Comparison of ENCODE assay signal across 14 mouse cellular contexts in the genomic region with DNA sequence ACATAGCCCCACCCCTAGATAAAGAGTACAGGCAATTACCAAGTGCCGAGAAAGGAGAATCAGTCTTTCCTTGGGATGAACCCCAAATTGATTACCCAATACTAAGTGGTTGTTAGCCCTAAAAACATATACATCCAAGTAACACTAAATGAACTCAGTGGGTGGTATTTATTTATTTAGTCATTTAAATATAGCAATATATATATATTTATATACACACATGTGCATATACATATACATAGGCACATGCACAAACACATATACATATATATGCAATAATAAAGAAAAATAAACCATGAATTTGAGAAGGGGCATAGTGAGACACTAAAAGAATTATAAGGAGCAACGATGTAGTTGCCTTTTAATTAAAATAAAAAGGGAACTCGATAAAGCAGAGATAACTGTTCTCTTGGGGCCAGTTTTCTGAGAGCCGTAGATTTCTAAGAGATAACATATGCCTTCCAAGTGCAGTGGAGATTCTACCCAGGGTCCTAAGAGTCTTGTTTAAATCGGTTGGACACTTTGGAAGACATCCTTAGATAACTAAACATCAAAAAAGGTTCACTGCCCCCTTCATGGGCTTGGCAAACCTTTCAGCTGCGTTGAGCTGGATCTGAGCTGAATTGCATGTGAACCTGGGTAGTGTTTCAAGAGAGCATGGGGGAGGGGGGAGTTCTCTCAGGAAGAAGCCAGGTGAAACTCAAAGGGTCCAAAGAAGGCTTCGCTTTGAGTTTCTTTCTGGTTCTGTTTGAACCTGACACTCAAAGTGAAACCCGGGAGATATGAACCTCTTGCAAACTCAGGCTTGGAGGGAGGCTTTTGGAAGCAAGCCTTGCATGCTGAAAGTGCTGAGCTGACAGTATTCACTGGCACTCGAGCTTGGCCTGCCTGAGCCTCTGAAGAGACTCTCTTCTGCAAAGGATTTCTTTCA.
DNase-seq lines count a peak whose midpoint lies in the region; ATAC-seq and TF ChIP-seq lines count a peak whose summit lies in the region.
"Had no signal": no experiment of that assay in that cellular context is flagged by ENCODE, and none has a peak within 500 bp of the region (broad histone marks: within the 10 kb centered on the region; RNA-seq: fewer than 3 reads in every experiment).

No protein-coding gene starts in this region.

- no peak overlapping the region for H3K27ac ChIP-seq in embryonic facial prominence, embryonic 14.5 days (replicated peaks; ENCODE audit: low read depth, low read length)
- H3K27ac ChIP-seq in embryonic facial prominence, embryonic 10.5 days (replicated peaks), result no peak overlapping the region
- H3K27ac ChIP-seq in thymus, adult 2 months (ENCODE audit: control insufficient read depth, insufficient read depth, low read length), result peak overlapping the region; percentile 97
- H3K27ac ChIP-seq: forebrain, embryonic 10.5 days; limb, embryonic 12.5 days had no signal

- no peaks in the 10 kb centered on the region for H3K9me3 ChIP-seq in embryonic facial prominence, embryonic 14.5 days (ENCODE audit: control insufficient read depth, low read length)
- 0 out of 2 replicates have a peak, but pooled peaks cover 3% of the 10 kb centered on the region for H3K9me3 ChIP-seq in embryonic facial prominence, embryonic 10.5 days

- ATAC-seq in embryonic facial prominence, embryonic 14.5 days (ENCODE audit: low read depth), result no peak

- 58% methylated on average over 9 of the region's 9 CpGs for WGBS in embryonic facial prominence, embryonic 14.5 days
- 78% methylated on average over 9 of the region's 9 CpGs for WGBS in embryonic facial prominence, embryonic 10.5 days
- 35% methylated on average over 9 of the region's 9 CpGs for WGBS in thymus, adult 2 months

- H3K4me3 ChIP-seq in embryonic facial prominence, embryonic 14.5 days (ENCODE audit: low read depth, low read length), result no peak overlapping the region
- no peak overlapping the region for H3K4me3 ChIP-seq in embryonic facial prominence, embryonic 10.5 days
- H3K4me3 ChIP-seq in thymus, adult 2 months (ENCODE audit: control insufficient read depth, insufficient read depth, low read length), result no peak overlapping the region
- H3K4me3 ChIP-seq: forebrain, embryonic 10.5 days; limb, embryonic 12.5 days had no signal

- no peak for TF ChIP-seq CTCF in thymus, adult 2 months (IDR thresholded peaks at IDR 0.05; ENCODE audit: borderline replicate concordance, control insufficient read depth, extremely low read depth, insufficient read depth, low read length, poor library complexity)

- no peaks in the 10 kb centered on the region for H3K27me3 ChIP-seq in embryonic facial prominence, embryonic 14.5 days (replicated peaks; ENCODE audit: control insufficient read depth, insufficient read depth, low read length)
- no peaks in the 10 kb centered on the region for H3K27me3 ChIP-seq in embryonic facial prominence, embryonic 10.5 days (replicated peaks; ENCODE audit: low read depth, poor library complexity, severe bottlenecking)
- no peaks in the 10 kb centered on the region for H3K27me3 ChIP-seq in thymus, adult 2 months (ENCODE audit: control insufficient read depth, insufficient read depth, low read length)
- H3K27me3 ChIP-seq: limb, embryonic 12.5 days had no signal

- no peak for TF ChIP-seq POLR2A in thymus, adult 2 months (IDR thresholded peaks at IDR 0.05; ENCODE audit: control insufficient read depth, extremely low read depth, insufficient read depth, low read length, poor library complexity)

- no peaks in the 10 kb centered on the region for H3K36me3 ChIP-seq in embryonic facial prominence, embryonic 14.5 days (ENCODE audit: control insufficient read depth, insufficient read depth, low read length)
- H3K36me3 ChIP-seq in embryonic facial prominence, embryonic 10.5 days (replicated peaks), result no peaks in the 10 kb centered on the region
- H3K36me3 ChIP-seq in thymus, adult 2 months (ENCODE audit: control insufficient read depth, insufficient read depth, low read length), result no peaks in the 10 kb centered on the region
- H3K36me3 ChIP-seq: forebrain, embryonic 10.5 days; limb, embryonic 12.5 days had no signal

- DNase-seq in embryonic facial prominence, embryonic 14.5 days (ENCODE audit: low spot score), result peak; percentile 45
- no peak for DNase-seq in embryonic facial prominence, embryonic 10.5 days (ENCODE audit: low spot score)
- DNase-seq in thymus, adult 2 months, result peak; percentile 65
- DNase-seq in thymus, postnatal 25 days, result no peak
- DNase-seq in kidney, postnatal 25 days, result peak; percentile 21 to 40
- peak; percentile 60 for DNase-seq in thymus, postnatal 4 days
- DNase-seq in ovary, postnatal 14 days (ENCODE audit: low spot score), result no peak
- DNase-seq in urinary bladder, postnatal 25 days (ENCODE audit: low spot score), result no peak
- DNase-seq: cerebellum, postnatal 10 days; heart, postnatal 14 days; lung, postnatal 4 days; right cerebral cortex, postnatal 25 days had no signal

- H3K9ac ChIP-seq in embryonic facial prominence, embryonic 14.5 days (ENCODE audit: low read depth, low read length), result no peak overlapping the region
- H3K9ac ChIP-seq: limb, embryonic 12.5 days had no signal

- H3K4me1 ChIP-seq in embryonic facial prominence, embryonic 14.5 days (ENCODE audit: control insufficient read depth, insufficient read depth, low read length), result no peaks in the 10 kb centered on the region; the same call in 1 of the 2 replicates
- no peaks in the 10 kb centered on the region for H3K4me1 ChIP-seq in embryonic facial prominence, embryonic 10.5 days
- H3K4me1 ChIP-seq in thymus, adult 2 months (replicated peaks; ENCODE audit: control insufficient read depth, insufficient read depth, low read length), result peaks cover 33% of the 10 kb centered on the region
- H3K4me1 ChIP-seq: forebrain, embryonic 10.5 days; limb, embryonic 12.5 days had no signal

- no peak overlapping the region for H3K4me2 ChIP-seq in embryonic facial prominence, embryonic 14.5 days (ENCODE audit: low read depth, low read length)
- H3K4me2 ChIP-seq: limb, embryonic 12.5 days had no signal

Comparison
In these comparisons a context has a peak if more than half of its experiments do, and no peak if none do; other contexts are left out.
1. DNase-seq: peak in embryonic facial prominence, embryonic 14.5 days (single experiment), thymus, adult 2 months (single experiment), kidney, postnatal 25 days (2 of 2) and thymus, postnatal 4 days (single experiment); none in embryonic facial prominence, embryonic 10.5 days (single experiment), thymus, postnatal 25 days (single experiment), ovary, postnatal 14 days (single experiment) and urinary bladder, postnatal 25 days (single experiment).